Mouse (Mus musculus) inflammation-experienced regulatory T-cells, adult 16 weeks (primary cell): Measurements from ENCODE around the gene Fam71f2. TPM values are rescaled to one million over a fixed set of nuclear protein-coding genes. Genes with fewer than 3 reads are reported as not detected.

ENCODE experiments used
- polyA plus RNA-seq: library from polyadenylated mRNA; unstranded; fragments of 100-300 nt; shearing (Covaris generic); gene quantifications from one replicate; pipeline ENCODE4 v1.2.1, GENCODE M21; 2017

The Fam71f2 gene
- polyA plus RNA-seq = 0.62 TPM

GRCm38 (mm10) chr6:29279293-29279692, at the start of gene Fam71f2:
Gene Fam71f2 (plus strand): TSS chr6:29279593.

DNA sequence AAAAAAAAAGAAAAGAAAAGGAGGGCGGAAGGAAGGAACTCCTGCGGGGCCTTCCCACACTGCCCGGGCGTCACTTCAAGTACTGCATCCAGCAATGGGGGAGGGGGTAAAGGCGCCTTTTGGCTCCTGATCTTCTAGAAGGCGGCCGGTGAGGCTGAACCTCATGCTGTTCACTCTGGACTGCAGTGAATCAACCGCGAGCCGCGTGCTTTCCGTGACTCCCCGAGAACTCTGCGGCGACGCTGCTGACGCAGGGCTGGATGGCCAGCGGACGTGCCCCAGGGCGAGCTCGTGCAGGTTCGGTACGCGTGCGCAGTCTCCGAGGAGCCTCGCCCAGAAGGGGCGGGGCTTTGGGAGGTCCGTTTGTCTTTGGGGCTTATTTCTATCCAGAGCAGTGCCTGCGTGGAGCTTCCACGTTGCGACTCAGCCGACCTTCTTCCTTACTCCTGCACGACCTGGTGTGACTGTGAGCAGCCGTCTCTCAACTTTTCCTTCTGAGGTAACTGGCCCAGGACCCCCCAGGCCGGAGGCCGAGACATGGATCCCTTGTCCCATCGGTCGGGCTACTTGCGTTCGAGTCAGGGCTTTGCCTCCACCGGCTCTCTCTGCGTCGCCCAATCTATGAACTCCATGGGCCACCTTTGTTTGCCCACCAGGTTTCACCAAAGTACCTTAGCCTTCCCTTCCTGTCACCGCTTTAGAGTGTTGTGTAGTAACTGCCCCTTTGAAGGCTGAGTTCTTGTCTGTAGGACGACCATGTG, 6.9 kb upstream of the Fam71f2 start, which contains the start of gene Hilpda:
Gene Hilpda (plus strand): TSS at position 177 of the 761 bp plus-strand sequence.

DNA sequence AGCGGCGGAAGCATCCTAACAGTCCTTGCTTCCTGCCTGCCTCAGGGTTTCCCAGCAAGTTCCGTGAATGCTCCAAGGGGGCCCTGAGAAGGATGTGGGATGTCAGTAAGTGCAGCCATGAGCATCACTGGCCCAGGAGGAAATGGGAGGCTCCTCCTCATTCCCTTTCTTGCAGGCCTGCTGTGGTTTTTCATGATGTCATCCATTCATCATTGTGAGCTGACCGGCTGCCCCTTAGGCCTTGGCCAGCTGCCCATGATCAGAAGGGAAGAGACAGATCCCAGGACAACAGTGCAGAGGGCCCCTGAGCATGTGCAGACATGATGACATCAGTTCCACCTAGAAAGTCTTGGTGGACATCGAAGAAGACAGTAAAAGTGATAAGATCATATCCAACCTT, 39.5 kb downstream of the Fam71f2 start, which contains the start of gene Fam71f1:
Gene Fam71f1 (plus strand): TSS at position 262 of the 400 bp plus-strand sequence.

Other genes with a start within 250 kb of the Fam71f2 start
- not detected for gene Lep, start 219.4 kb upstream of the Fam71f2 start, polyA plus RNA-seq
- 78.7 TPM for gene Rbm28, start 114.6 kb upstream of the Fam71f2 start, polyA plus RNA-seq
- not detected for gene Prrt4, start 100.0 kb upstream of the Fam71f2 start, polyA plus RNA-seq
- gene Impdh1, start 63.2 kb upstream of the Fam71f2 start, polyA plus RNA-seq = 76.0 TPM
- gene Hilpda, start 7.1 kb upstream of the Fam71f2 start, polyA plus RNA-seq = 34.3 TPM
- gene Fam71f1, start 39.5 kb downstream of the Fam71f2 start, polyA plus RNA-seq = not detected
- 127 TPM for gene Calu, start 68.5 kb downstream of the Fam71f2 start, polyA plus RNA-seq
- gene Opn1sw, start 108.9 kb downstream of the Fam71f2 start, polyA plus RNA-seq = not detected
- gene Ccdc136, start 116.7 kb downstream of the Fam71f2 start, polyA plus RNA-seq = 1.9 TPM
- gene Flnc, start 153.7 kb downstream of the Fam71f2 start, polyA plus RNA-seq = not detected
- gene Atp6v1f, start 188.1 kb downstream of the Fam71f2 start, polyA plus RNA-seq = 358 TPM
- gene Atp6v1fnb, start 191.8 kb downstream of the Fam71f2 start, polyA plus RNA-seq = 0.44 TPM
- gene Kcp, start 228.4 kb downstream of the Fam71f2 start, polyA plus RNA-seq = not detected
- 48.5 TPM for gene Irf5, start 247.0 kb downstream of the Fam71f2 start, polyA plus RNA-seq